Mouse (Mus musculus) liver, embryonic 14.5 days (tissue): Measurements from ENCODE around the gene Ankrd11. TPM values are rescaled to one million over a fixed set of nuclear protein-coding genes. Genes with fewer than 3 reads are reported as not detected.

Source experiments
- ATAC-seq: fragments of 200-750 bp; cut with Nextera tagmentation; 2 replicates; pipeline ENCODE4 v1.8.0; 2017; ENCODE audit warnings: moderate number of reproducible peaks, mild to moderate bottlenecking, moderate library complexity; ENCODE audit not compliant: insufficient read depth
- DNase-seq, 3 experiments: peaks; one replicate each; pipeline ENCODE4 v3.0.0-alpha.2; 2012 to 2013; ENCODE audit warnings: low read depth in 3 of 3, low spot score in 3 of 3
- H3K27ac ChIP-seq: fragments of 300-500 bp; sonication (generic); 2 replicates; pipeline ENCODE4 v1.5.1; 2014; ENCODE audit warnings: moderate library complexity, mild to moderate bottlenecking, control low read depth, inconsistent platforms
- H3K27me3 ChIP-seq: fragments of 300-500 bp; sonication (generic); 2 replicates; pipeline ENCODE4 v1.6.1; 2014; ENCODE audit warnings: mild to moderate bottlenecking, low read length, moderate library complexity; ENCODE audit not compliant: control insufficient read depth, insufficient read depth
- H3K36me3 ChIP-seq: fragments of 300-500 bp; sonication (generic); replicated peaks from 2 replicates; pipeline ENCODE4 v1.6.1; 2014; ENCODE audit warnings: low read depth; ENCODE audit not compliant: control insufficient read depth, insufficient read depth
- H3K4me1 ChIP-seq, 2 experiments: fragments of 200-500 bp in 1 of 2; fragments of 300-500 bp in 1 of 2; sonication (generic) in 1 of 2; replicated peaks; 2 replicates each; pipeline ENCODE4 v1.6.1; 2012 to 2014; ENCODE audit warnings: antibody characterized with exemption in 1 of 2, inconsistent platforms in 1 of 2, low read length in 1 of 2; ENCODE audit not compliant: control insufficient read depth in 2 of 2, insufficient read depth in 2 of 2
- H3K4me2 ChIP-seq: fragments of 300-500 bp; sonication (generic); 2 replicates; pipeline ENCODE4 v1.6.1; 2014; ENCODE audit warnings: low read depth, mild to moderate bottlenecking, control low read depth, moderate library complexity
- H3K4me3 ChIP-seq, 2 experiments: fragments of 200-500 bp in 1 of 2; fragments of 300-500 bp in 1 of 2; sonication (generic) in 1 of 2; 2 replicates each; pipeline ENCODE4 v1.5.1; 2012 to 2014; ENCODE audit warnings: low read depth in 2 of 2, low read length in 2 of 2, mild to moderate bottlenecking in 2 of 2, control low read depth in 1 of 2, inconsistent platforms in 1 of 2, moderate library complexity in 1 of 2; ENCODE audit not compliant: insufficient read depth in 1 of 2
- H3K9ac ChIP-seq: fragments of 300-500 bp; sonication (generic); replicated peaks from 2 replicates; pipeline ENCODE4 v1.6.1; 2014; ENCODE audit warnings: mild to moderate bottlenecking, control low read depth, moderate library complexity
- H3K9me3 ChIP-seq: fragments of 300-500 bp; sonication (generic); 2 replicates; pipeline ENCODE4 v1.6.1; 2016; ENCODE audit warnings: low read length, mixed read lengths; ENCODE audit not compliant: control insufficient read depth
- CTCF ChIP-seq: IDR thresholded peaks from 2 replicates; pipeline ENCODE4 v1.5.1; 2016; ENCODE audit warnings: antibody characterized with exemption, low read depth, control low read depth
- EP300 ChIP-seq: IDR thresholded peaks from 2 replicates; pipeline ENCODE4 v1.6.1; 2016; ENCODE audit warnings: antibody characterized with exemption, low read depth
- WGBS: fragments of 180-500 bp; shearing (Covaris S2); extraction: QIAGEN DNeasy Blood & Tissue Kit; methylation state at CpG from one replicate; pipeline ENCODE4 v1.1.7; 2014; ENCODE audit not compliant: insufficient replicate concordance; 5-methylcytosine and 5-hydroxymethylcytosine counted together
- polyA plus RNA-seq, 2 experiments: library from polyadenylated mRNA; depleted of rRNA in 1 of 2; stranded (reverse) in 1 of 2; unstranded in 1 of 2; fragments of >200 nt; fragmentation: Nextera tagmentation in 1 of 2; extraction: Ambion mirVana in 1 of 2; gene quantifications; 2 replicates each; pipeline versions ENCODE4 v1.2.1 to v1.2.3; 2012 to 2014

Gene Ankrd11
- polyA plus RNA-seq, 2 experiments = 10.8 to 12.4 TPM

- no peak overlapping the region for H3K4me3 ChIP-seq
- no peak overlapping the region for H3K4me2 ChIP-seq
- H3K9me3 ChIP-seq = no peaks in the 10 kb centered on the region
- no peak for TF ChIP-seq CTCF
- TF ChIP-seq EP300 = no peak
- DNase-seq (no peak), ATAC-seq (no peak)
- peaks cover 0 to 9% of the 10 kb centered on the region in 2 experiments; a peak in 2 of 4 replicates for H3K4me1 ChIP-seq
- H3K9ac ChIP-seq = no peak overlapping the region
- no peaks in the 10 kb centered on the region for H3K27me3 ChIP-seq
- peaks cover 13% of the 10 kb centered on the region for H3K36me3 ChIP-seq
- WGBS = 85% methylated on average over 5 of the region's 5 CpGs
- no peak overlapping the region for H3K27ac ChIP-seq
These were observed 139.1 kb downstream of the Ankrd11 start for GRCm38 (mm10) chr8:122903002-122903401.

DNA sequence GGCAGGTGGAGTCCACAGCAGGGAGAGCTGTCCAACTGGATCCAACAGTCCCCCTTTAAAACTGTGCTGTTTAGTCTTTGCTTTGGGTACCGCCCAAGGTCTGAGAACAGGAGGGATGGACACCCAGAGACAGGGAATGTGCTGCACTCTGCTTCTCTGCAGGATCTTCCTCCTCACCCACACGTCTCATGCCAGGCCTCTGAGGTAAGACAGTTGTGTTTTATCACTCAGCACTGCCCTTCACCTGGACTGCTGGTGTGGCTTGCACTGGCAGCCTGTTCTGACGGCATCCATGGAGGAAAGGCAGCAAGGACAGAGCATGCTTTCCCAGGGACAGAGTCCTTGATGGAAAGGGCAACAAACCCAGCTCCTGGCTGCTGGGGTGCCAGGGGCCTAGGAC is 139.5 kb downstream of the Ankrd11 start:
- Histone ChIP-seq H3K9ac (no peak overlapping the region), H3K27ac (no peak overlapping the region), H3K27me3 (no peaks in the 10 kb centered on the region), H3K36me3 (peaks cover 14% of the 10 kb centered on the region), H3K9me3 (no peaks in the 10 kb centered on the region), H3K4me1 (peaks cover 0 to 9% of the 10 kb centered on the region in 2 experiments; a peak in 2 of 4 replicates), H3K4me3 (no peak overlapping the region), H3K4me2 (no peak overlapping the region)
- ATAC-seq (no peak), DNase-seq (no peak)
- 76% methylated on average over 3 of the region's 3 CpGs for WGBS
- no peak for TF ChIP-seq EP300
- no peak for TF ChIP-seq CTCF

GRCm38 (mm10) chr8:122901892-122902515 is 140.1 kb downstream of the Ankrd11 start:
- H3K27ac ChIP-seq = no peak overlapping the region
- DNase-seq (no peak), ATAC-seq (no peak)
- 80% methylated on average over 8 of the region's 8 CpGs for WGBS
- H3K9me3 ChIP-seq = no peaks in the 10 kb centered on the region
- no peak overlapping the region for H3K9ac ChIP-seq
- H3K4me1 ChIP-seq = peaks cover 0 to 9% of the 10 kb centered on the region in 2 experiments; a peak in 2 of 4 replicates
- H3K4me3 ChIP-seq = no peak overlapping the region
- H3K36me3 ChIP-seq = peaks cover 19% of the 10 kb centered on the region
- H3K27me3 ChIP-seq = no peaks in the 10 kb centered on the region
- TF ChIP-seq EP300 (no peak), CTCF (no peak)
- no peak overlapping the region for H3K4me2 ChIP-seq

GRCm38 (mm10) chr8:122901476-122901875 is 140.6 kb downstream of the Ankrd11 start:
- WGBS = 88% methylated on average over 7 of the region's 7 CpGs
- H3K9ac ChIP-seq = no peak overlapping the region
- TF ChIP-seq CTCF = no peak
- TF ChIP-seq EP300 = no peak
- no peaks in the 10 kb centered on the region for H3K27me3 ChIP-seq
- no peak overlapping the region for H3K4me2 ChIP-seq
- DNase-seq (no peak), ATAC-seq (no peak)
- no peak overlapping the region for H3K4me3 ChIP-seq
- no peak overlapping the region for H3K27ac ChIP-seq
- H3K9me3 ChIP-seq = no peaks in the 10 kb centered on the region
- peaks cover 23% of the 10 kb centered on the region for H3K36me3 ChIP-seq
- H3K4me1 ChIP-seq = peaks cover 0 to 8% of the 10 kb centered on the region in 2 experiments; a peak in 2 of 4 replicates

GRCm38 (mm10) chr8:122899085-122899484 is 143.0 kb downstream of the Ankrd11 start:
- Histone ChIP-seq H3K9ac (no peak overlapping the region), H3K4me3 (no peak overlapping the region), H3K27me3 (no peaks in the 10 kb centered on the region), H3K4me2 (no peak overlapping the region), H3K36me3 (peaks cover 46% of the 10 kb centered on the region), H3K27ac (no peak overlapping the region), H3K9me3 (no peaks in the 10 kb centered on the region), H3K4me1 (no peaks in the 10 kb centered on the region)
- ATAC-seq (no peak), DNase-seq (no peak)
- 78% methylated on average over 5 of the region's 5 CpGs for WGBS
- TF ChIP-seq CTCF = no peak
- TF ChIP-seq EP300 = no peak
